Mouse (Mus musculus) forebrain, embryonic 16.5 days (tissue): Measurements from ENCODE around the gene Ccdc162. TPM values are rescaled to one million over a fixed set of nuclear protein-coding genes. Genes with fewer than 3 reads are reported as not detected.

Source experiments
- ATAC-seq: fragments of 200-750 bp; cut with Nextera tagmentation; 2 replicates; pipeline ENCODE4 v1.8.0; 2017; ENCODE audit warnings: mild to moderate bottlenecking, moderate library complexity
- H3K27ac ChIP-seq: fragments of 300-500 bp; sonication (generic); 2 replicates; pipeline ENCODE4 v1.5.1; 2014; ENCODE audit warnings: low read length, control low read depth
- H3K27me3 ChIP-seq: fragments of 300-500 bp; sonication (generic); replicated peaks from 2 replicates; pipeline ENCODE4 v1.6.1; 2014; ENCODE audit warnings: low read length; ENCODE audit not compliant: control insufficient read depth, insufficient read depth
- H3K36me3 ChIP-seq: fragments of 300-500 bp; sonication (generic); 2 replicates; pipeline ENCODE4 v1.6.1; 2014; ENCODE audit not compliant: control insufficient read depth, insufficient read depth
- H3K4me1 ChIP-seq: fragments of 300-500 bp; sonication (generic); replicated peaks from 2 replicates; pipeline ENCODE4 v1.6.1; 2014; ENCODE audit warnings: low read length; ENCODE audit not compliant: control insufficient read depth, insufficient read depth
- H3K4me2 ChIP-seq: fragments of 300-500 bp; sonication (generic); 2 replicates; pipeline ENCODE4 v1.6.1; 2014; ENCODE audit warnings: mild to moderate bottlenecking, low read length, control low read depth
- H3K4me3 ChIP-seq: fragments of 300-500 bp; sonication (generic); replicated peaks from 2 replicates; pipeline ENCODE4 v1.5.1; 2014; ENCODE audit warnings: mild to moderate bottlenecking, low read length, control low read depth
- H3K9ac ChIP-seq: fragments of 300-500 bp; sonication (generic); replicated peaks from 2 replicates; pipeline ENCODE4 v1.6.1; 2014; ENCODE audit warnings: low read depth, low read length, control low read depth
- H3K9me3 ChIP-seq: fragments of 300-500 bp; sonication (generic); 2 replicates; pipeline ENCODE4 v1.6.1; 2016; ENCODE audit warnings: low read length; ENCODE audit not compliant: control insufficient read depth
- WGBS: fragments of 180-500 bp; shearing (Covaris S2); extraction: QIAGEN DNeasy Blood & Tissue Kit; methylation state at CpG from one replicate; pipeline ENCODE4 v1.1.7; 2014; 5-methylcytosine and 5-hydroxymethylcytosine counted together
- polyA plus RNA-seq: library from polyadenylated mRNA; unstranded; fragments of >200 nt; fragmentation: Nextera tagmentation; extraction: Ambion mirVana; gene quantifications from 2 replicates; pipeline ENCODE4 v1.2.1, GENCODE M21; 2015

The Ccdc162 gene
- polyA plus RNA-seq, 1 experiment from 2014 or later = 0.44 TPM

DNA sequence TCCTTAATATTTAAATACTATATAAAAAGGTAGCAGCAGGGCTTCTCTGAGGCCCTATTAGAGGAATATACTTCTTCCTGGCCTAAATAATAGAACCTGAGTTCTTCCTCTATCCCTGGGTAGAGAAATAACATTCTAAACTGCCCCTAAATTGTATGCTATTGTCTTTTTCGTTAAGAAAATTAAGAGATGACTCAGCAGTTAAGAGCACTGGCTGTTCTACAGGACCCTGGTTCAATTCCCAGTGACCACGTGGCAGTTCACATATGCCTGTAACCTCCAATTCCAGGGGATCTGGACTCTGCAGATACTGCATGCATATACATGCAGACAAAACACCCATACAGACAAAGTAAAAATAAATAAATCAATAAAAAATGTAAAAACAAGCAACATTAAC is 172.6 kb downstream of the Ccdc162 start:
- no peak overlapping the region for H3K4me3 ChIP-seq
- H3K4me1 ChIP-seq = peaks cover 5% of the 10 kb centered on the region; the same call in 1 of the 2 replicates
- ATAC-seq = no peak
- no peak overlapping the region for H3K9ac ChIP-seq
- no peaks in the 10 kb centered on the region for H3K27me3 ChIP-seq
- H3K27ac ChIP-seq = no peak overlapping the region
- H3K36me3 ChIP-seq = no peaks in the 10 kb centered on the region
- no peaks in the 10 kb centered on the region for H3K9me3 ChIP-seq
- WGBS = 62% methylated on average over 2 of the region's 2 CpGs
- no peak overlapping the region for H3K4me2 ChIP-seq

DNA sequence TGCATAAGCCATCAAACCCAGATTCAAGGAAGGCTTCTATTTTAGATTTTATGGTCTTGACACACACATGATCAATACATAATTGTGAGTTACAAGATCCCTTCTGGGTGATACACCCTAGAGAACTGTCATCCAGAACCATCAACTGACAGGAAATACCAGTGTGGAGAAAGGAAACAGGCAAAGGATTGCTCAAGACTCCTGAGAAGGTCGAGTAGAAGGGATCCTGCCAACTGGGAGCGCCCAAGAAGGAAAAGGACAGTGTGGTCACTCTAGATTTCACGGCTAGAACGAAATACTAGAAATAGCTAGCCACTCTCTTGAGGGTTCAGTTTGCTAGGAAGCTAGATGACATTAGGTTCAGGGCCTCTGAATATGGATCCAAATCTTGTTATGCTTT is 173.0 kb downstream of the Ccdc162 start:
- Histone ChIP-seq H3K9ac (no peak overlapping the region), H3K4me2 (no peak overlapping the region), H3K4me3 (no peak overlapping the region), H3K36me3 (no peaks in the 10 kb centered on the region), H3K27ac (no peak overlapping the region), H3K9me3 (no peaks in the 10 kb centered on the region), H3K27me3 (no peaks in the 10 kb centered on the region), H3K4me1 (peaks cover 5% of the 10 kb centered on the region; the same call in 1 of the 2 replicates)
- no peak for ATAC-seq
- WGBS = 87% methylated on average over 4 of the region's 4 CpGs

DNA sequence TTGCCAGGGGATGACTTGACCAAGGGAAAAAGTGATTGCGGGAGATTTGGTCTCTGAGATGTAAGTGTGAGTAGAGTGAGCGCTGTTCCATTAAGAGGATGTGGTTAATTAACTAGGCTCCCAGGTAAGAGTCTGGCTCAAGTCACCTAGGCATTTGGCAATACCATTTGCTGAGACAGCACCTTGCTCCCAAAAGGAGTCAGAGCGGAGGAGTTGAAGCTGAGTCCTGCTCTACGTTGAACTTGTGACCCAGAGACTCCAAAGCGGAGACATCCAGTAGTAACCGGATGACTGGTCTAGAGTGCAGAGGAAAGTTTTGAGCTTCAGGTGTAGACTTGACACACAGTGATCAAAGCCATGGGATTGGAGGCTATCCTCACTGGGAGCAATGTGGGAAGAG is 174.4 kb downstream of the Ccdc162 start:
- peaks cover 5% of the 10 kb centered on the region; the same call in 1 of the 2 replicates for H3K4me1 ChIP-seq
- H3K4me3 ChIP-seq = no peak overlapping the region
- 0 out of 2 replicates have a peak, but pooled peaks cover 3% of the 10 kb centered on the region for H3K36me3 ChIP-seq
- no peak for ATAC-seq
- no peaks in the 10 kb centered on the region for H3K9me3 ChIP-seq
- no peaks in the 10 kb centered on the region for H3K27me3 ChIP-seq
- no peak overlapping the region for H3K9ac ChIP-seq
- H3K27ac ChIP-seq = no peak overlapping the region
- H3K4me2 ChIP-seq = no peak overlapping the region
- 96% methylated on average over 6 of the region's 6 CpGs for WGBS

DNA sequence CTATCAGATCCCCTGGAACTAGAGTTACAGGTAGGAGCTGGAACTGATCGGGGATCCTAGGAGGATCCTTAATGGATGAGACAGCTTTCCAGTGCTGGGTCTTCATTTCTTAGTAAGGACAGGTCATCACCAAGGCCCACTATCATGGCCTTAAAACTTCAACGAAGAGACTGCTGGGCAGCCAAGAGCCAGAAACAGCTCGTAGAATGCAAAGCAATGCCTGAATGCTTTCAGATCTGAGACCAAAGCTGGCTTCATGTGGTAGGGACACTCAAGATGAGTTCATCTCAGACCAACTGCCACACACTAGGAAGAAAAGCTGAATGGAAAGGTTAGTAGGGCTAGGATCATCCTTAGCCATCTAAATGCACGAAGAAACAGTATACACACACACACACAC is 177.4 kb downstream of the Ccdc162 start:
- no peaks in the 10 kb centered on the region for H3K4me1 ChIP-seq
- 0 out of 2 replicates have a peak, but pooled peaks cover 10% of the 10 kb centered on the region for H3K36me3 ChIP-seq
- no peak overlapping the region for H3K4me2 ChIP-seq
- H3K27ac ChIP-seq = no peak overlapping the region
- no peak for ATAC-seq
- H3K9me3 ChIP-seq = no peaks in the 10 kb centered on the region
- 96% methylated on average over 4 of the region's 4 CpGs for WGBS
- no peak overlapping the region for H3K4me3 ChIP-seq
- H3K9ac ChIP-seq = no peak overlapping the region
- H3K27me3 ChIP-seq = no peaks in the 10 kb centered on the region

DNA sequence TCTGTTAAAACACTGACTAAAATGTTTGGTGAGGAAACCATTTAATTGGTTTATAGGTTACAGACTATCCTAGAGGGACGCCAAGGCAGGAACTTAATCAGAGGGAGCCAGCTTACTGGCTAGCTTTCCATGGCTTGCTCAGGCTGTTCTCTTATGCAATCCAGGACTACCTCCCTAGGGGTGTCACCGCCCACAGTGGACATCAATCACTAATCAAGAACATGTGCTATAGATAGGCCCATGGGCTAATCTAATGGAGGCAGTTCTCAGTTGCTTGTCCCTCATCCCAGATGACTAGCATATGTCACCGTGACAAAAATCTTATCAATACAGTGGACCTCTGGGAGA is 178.5 kb downstream of the Ccdc162 start:
- no peak for ATAC-seq
- Histone ChIP-seq H3K4me2 (no peak overlapping the region), H3K9ac (no peak overlapping the region), H3K4me3 (no peak overlapping the region), H3K4me1 (no peaks in the 10 kb centered on the region), H3K36me3 (peaks cover 10% of the 10 kb centered on the region; the same call in 1 of the 2 replicates), H3K27ac (no peak overlapping the region), H3K27me3 (no peaks in the 10 kb centered on the region), H3K9me3 (no peaks in the 10 kb centered on the region)
- 97% methylated on average over 3 of the region's 3 CpGs for WGBS

DNA sequence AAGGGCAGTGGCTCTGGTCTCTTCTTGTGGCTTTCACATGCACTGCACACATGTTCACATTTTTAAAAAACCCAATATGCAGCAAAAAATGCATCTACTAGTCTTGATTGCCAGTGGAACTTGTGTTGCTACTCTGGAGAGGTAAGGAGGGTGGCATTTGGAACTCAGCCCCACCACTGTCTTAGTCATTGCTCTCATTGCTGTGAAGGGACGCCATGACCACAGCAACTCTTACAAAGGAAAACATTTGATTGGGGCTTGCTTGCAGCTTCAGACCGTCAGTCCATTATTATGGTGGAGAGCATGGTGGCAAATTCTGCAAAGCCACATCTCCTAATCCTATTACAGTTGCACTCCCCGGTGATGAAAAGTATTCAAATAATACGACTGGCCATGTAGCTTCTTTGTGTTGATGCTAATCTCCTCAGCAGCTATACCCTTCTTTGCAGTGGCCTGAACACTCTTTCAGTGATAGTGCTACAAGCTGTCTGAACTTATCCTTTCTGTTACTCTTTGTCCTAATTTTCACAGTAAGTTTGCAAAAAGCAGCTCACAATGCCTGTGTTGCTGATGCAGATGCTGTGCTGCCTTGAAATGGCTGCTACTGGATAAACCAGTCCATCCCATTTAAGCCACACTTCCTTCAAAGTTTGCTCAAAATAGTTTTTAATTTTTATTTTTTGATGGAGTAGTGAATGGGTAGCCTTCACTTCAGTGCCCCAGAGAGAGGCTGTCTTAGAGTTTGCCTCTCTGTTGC is 179.0 kb downstream of the Ccdc162 start:
- 35% methylated on average over 4 of the region's 4 CpGs for WGBS
- no peaks in the 10 kb centered on the region for H3K27me3 ChIP-seq
- H3K27ac ChIP-seq = no peak overlapping the region
- H3K4me1 ChIP-seq = no peaks in the 10 kb centered on the region
- ATAC-seq = no peak
- H3K36me3 ChIP-seq = peaks cover 15% of the 10 kb centered on the region; the same call in 1 of the 2 replicates
- H3K4me2 ChIP-seq = no peak overlapping the region
- H3K4me3 ChIP-seq = no peak overlapping the region
- H3K9ac ChIP-seq = no peak overlapping the region
- no peaks in the 10 kb centered on the region for H3K9me3 ChIP-seq

DNA sequence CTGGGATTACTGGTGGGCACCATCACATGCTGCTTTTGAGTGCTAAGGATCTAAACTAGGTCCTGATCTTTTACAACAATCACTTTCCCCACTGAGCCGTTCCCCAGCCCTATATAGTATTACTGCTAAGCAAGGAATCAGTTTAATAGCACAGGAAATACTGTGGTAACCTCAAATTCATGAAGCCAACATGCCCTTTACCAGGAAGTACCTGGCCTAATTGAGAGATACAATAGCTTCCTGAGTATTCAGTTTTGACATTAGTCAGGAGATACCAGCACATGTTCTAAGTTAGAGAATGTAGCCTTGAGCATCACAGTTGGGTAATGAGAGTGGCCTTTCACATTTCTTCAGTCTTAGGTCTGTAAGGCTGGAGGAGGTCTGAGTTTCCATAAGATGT is 179.7 kb downstream of the Ccdc162 start:
- H3K9ac ChIP-seq = no peak overlapping the region
- H3K4me2 ChIP-seq = no peak overlapping the region
- H3K4me3 ChIP-seq = no peak overlapping the region
- no peaks in the 10 kb centered on the region for H3K4me1 ChIP-seq
- ATAC-seq = no peak
- WGBS = 92% methylated on average over 1 of the region's 1 CpGs
- no peak overlapping the region for H3K27ac ChIP-seq
- peaks cover 15% of the 10 kb centered on the region; the same call in 1 of the 2 replicates for H3K36me3 ChIP-seq
- no peaks in the 10 kb centered on the region for H3K9me3 ChIP-seq
- no peaks in the 10 kb centered on the region for H3K27me3 ChIP-seq

DNA sequence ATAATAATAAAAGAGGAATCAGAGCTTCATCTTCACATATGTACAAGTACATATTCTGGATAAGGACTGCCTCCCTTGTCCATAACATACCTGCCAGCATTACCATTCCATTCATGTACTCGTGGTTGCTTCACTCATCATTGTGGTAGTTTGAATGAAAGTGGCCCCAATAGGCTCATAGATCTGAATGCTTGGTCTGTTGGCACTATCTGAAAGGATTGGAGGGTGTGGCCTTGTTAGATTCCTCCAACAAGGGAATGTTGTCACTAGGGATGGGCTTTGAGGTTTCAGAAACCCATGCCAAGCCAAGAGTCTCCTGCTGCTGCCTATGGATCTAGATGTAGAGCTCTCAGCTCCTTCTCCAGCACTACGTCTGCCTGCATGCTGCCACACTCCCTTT is 180.4 kb downstream of the Ccdc162 start:
- H3K4me1 ChIP-seq = no peaks in the 10 kb centered on the region
- peaks cover 18% of the 10 kb centered on the region for H3K36me3 ChIP-seq
- H3K4me2 ChIP-seq = no peak overlapping the region
- no peak overlapping the region for H3K27ac ChIP-seq
- no peaks in the 10 kb centered on the region for H3K9me3 ChIP-seq
- no peak for ATAC-seq
- H3K27me3 ChIP-seq = no peaks in the 10 kb centered on the region
- WGBS = 90% methylated on average over 2 of the region's 2 CpGs
- H3K9ac ChIP-seq = no peak overlapping the region
- H3K4me3 ChIP-seq = no peak overlapping the region

DNA sequence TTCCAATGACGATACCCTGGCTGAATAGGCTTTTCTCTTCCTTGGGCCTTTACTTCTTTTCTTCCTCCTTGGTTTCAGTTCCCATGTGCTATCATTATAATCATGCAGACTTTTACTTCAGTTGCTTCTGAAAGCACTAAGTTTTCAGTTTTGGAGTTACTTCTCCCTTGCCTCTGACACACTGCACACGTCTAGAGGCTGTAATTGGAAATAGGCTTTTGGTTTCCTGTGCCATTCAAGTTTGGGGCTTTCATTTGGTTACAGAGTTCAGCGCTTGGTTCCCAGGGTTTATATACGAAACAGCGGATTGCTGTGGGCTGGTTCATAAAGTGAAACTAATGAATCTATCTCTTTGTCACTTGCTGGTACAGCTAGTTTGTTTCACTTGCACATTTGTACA is 186.5 kb downstream of the Ccdc162 start:
- no peak overlapping the region for H3K4me3 ChIP-seq
- no peaks in the 10 kb centered on the region for H3K4me1 ChIP-seq
- H3K27ac ChIP-seq = no peak overlapping the region
- no peak for ATAC-seq
- WGBS = 89% methylated on average over 5 of the region's 5 CpGs
- H3K9ac ChIP-seq = no peak overlapping the region
- H3K4me2 ChIP-seq = no peak overlapping the region
- H3K27me3 ChIP-seq = no peaks in the 10 kb centered on the region
- H3K9me3 ChIP-seq = no peaks in the 10 kb centered on the region
- peaks cover 19% of the 10 kb centered on the region for H3K36me3 ChIP-seq

DNA sequence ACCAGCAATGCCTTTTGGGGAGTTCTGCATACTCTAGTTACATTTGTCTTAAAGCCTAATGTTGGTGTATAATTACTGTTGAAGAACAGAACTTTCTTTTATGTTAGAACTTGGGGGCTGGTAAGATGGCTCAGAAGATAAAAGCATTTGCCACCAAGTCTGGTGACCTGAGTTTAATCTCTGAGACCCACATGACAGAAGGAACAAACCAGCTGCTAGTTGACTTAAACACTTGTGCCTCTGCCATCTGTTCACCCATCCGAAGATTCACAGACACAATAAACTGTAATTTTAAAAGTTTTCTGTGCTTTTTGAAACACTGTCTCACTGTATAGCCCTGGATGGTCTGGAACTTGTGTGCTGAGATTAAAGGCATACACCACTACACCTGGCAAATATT is 190.7 kb downstream of the Ccdc162 start:
- 54% methylated on average over 1 of the region's 1 CpGs for WGBS
- ATAC-seq = no peak
- Histone ChIP-seq H3K9me3 (no peaks in the 10 kb centered on the region), H3K4me1 (peaks cover 16% of the 10 kb centered on the region), H3K36me3 (peaks cover 10% of the 10 kb centered on the region), H3K9ac (no peak overlapping the region), H3K4me2 (no peak overlapping the region), H3K27me3 (no peaks in the 10 kb centered on the region), H3K4me3 (no peak overlapping the region), H3K27ac (no peak overlapping the region)
